Mouse (Mus musculus): ENCODE results near the gene D6Ertd527e.

The D6Ertd527e gene

GRCm38 (mm10) chr6:87112125-87112524 is 7.6 kb downstream of the D6Ertd527e start:
- no peak for DNase-seq

- DNase-seq, result no peak
Measured at GRCm38 (mm10) chr6:87115981-87116380, 11.4 kb downstream of the D6Ertd527e start.

GRCm38 (mm10) chr6:87116596-87116995 is 12.1 kb downstream of the D6Ertd527e start:
- DNase-seq, result no peak

- no peak for DNase-seq
Measured at GRCm38 (mm10) chr6:87119066-87119837, 14.7 kb downstream of the D6Ertd527e start.

GRCm38 (mm10) chr6:87119975-87120374 is 15.4 kb downstream of the D6Ertd527e start:
- no peak for DNase-seq

GRCm38 (mm10) chr6:87120661-87121060 is 16.1 kb downstream of the D6Ertd527e start:
- DNase-seq, result no peak

GRCm38 (mm10) chr6:87121961-87122360 is 17.4 kb downstream of the D6Ertd527e start:
- no peak for DNase-seq

- DNase-seq, result no peak
Measured at GRCm38 (mm10) chr6:87123406-87123805, 18.9 kb downstream of the D6Ertd527e start.

- DNase-seq, result no peak
Measured at GRCm38 (mm10) chr6:87123973-87124372, 19.4 kb downstream of the D6Ertd527e start.

- DNase-seq, result no peak
Measured at GRCm38 (mm10) chr6:87127049-87127753, 22.7 kb downstream of the D6Ertd527e start.

GRCm38 (mm10) chr6:87129861-87130260 is 25.3 kb downstream of the D6Ertd527e start:
- DNase-seq, result no peak

GRCm38 (mm10) chr6:87130628-87131027 is 26.1 kb downstream of the D6Ertd527e start:
- DNase-seq, result no peak

GRCm38 (mm10) chr6:87131078-87131477 is 26.5 kb downstream of the D6Ertd527e start:
- DNase-seq, result no peak

GRCm38 (mm10) chr6:87133520-87133919 is 29.0 kb downstream of the D6Ertd527e start:
- DNase-seq, result no peak

GRCm38 (mm10) chr6:87133966-87134546 is 29.5 kb downstream of the D6Ertd527e start:
- no peak for DNase-seq

- DNase-seq, result no peak
Measured at GRCm38 (mm10) chr6:87138479-87138878, 33.9 kb downstream of the D6Ertd527e start.

- DNase-seq, result no peak
Measured at GRCm38 (mm10) chr6:87139796-87140553, 35.4 kb downstream of the D6Ertd527e start.

GRCm38 (mm10) chr6:87142239-87142638 is 37.7 kb downstream of the D6Ertd527e start:
- DNase-seq, result no peak

- DNase-seq, result no peak
Measured at GRCm38 (mm10) chr6:87143594-87143993, 39.0 kb downstream of the D6Ertd527e start.

- DNase-seq, result no peak
Measured at GRCm38 (mm10) chr6:87147921-87148320, 43.4 kb downstream of the D6Ertd527e start.

- DNase-seq, result no peak
Measured at GRCm38 (mm10) chr6:87150471-87150870, 45.9 kb downstream of the D6Ertd527e start.

GRCm38 (mm10) chr6:87151427-87151826 is 46.9 kb downstream of the D6Ertd527e start:
- no peak for DNase-seq

All from cerebellum, adult 9-11 months (tissue).